Mouse (Mus musculus) adrenal gland, postnatal 36 days (tissue): ENCODE data around the gene Bud31. TPM values are rescaled to one million over a fixed set of nuclear protein-coding genes. Genes with fewer than 3 reads are reported as not detected.

Experiments used
- total RNA-seq, 2 experiments: library from RNA; stranded (reverse); gene quantifications; 2 replicates each; pipeline ENCODE4 v1.2.3; 2021

The Bud31 gene
- total RNA-seq, 2 experiments from 2014 or later: 113 to 117 TPM

Other genes starting within 250 kb of the Bud31 start
- gene Smurf1, start 174.5 kb upstream of the Bud31 start, total RNA-seq: 10 to 100 TPM; 18.6 to 24.8 TPM
- gene Gm4871, start 107.6 kb upstream of the Bud31 start, total RNA-seq: not detected
- not detected for gene 1700018F24Rik, start 97.4 kb upstream of the Bud31 start, total RNA-seq
- gene Arpc1a, start 56.5 kb upstream of the Bud31 start, total RNA-seq: 100 to 1,000 TPM; 120 to 123 TPM
- not detected for gene Kpna7, start 56.3 kb upstream of the Bud31 start, total RNA-seq
- gene Arpc1b, start 26.1 kb upstream of the Bud31 start, total RNA-seq: 100 to 1,000 TPM; 241 to 271 TPM
- gene Pdap1, start 124 bp upstream of the Bud31 start, total RNA-seq: 10 to 100 TPM; 88.0 to 92.1 TPM
- gene Ptcd1, start 26.7 kb downstream of the Bud31 start, total RNA-seq: 10 to 100 TPM; 22.4 to 31.3 TPM
- 10 to 100 TPM; 19.0 to 19.3 TPM for gene Cpsf4, start 26.9 kb downstream of the Bud31 start, total RNA-seq
- gene Atp5j2, start 51.7 kb downstream of the Bud31 start, total RNA-seq: 100 to 1,000 TPM; 485 to 492 TPM
- 1 to 10 TPM; 7.2 to 9.9 TPM for gene Zkscan14, start 61.5 kb downstream of the Bud31 start, total RNA-seq
- 10 to 100 TPM; 11.6 to 13.0 TPM for gene Zkscan5, start 64.2 kb downstream of the Bud31 start, total RNA-seq
- gene Zfp655, start 91.4 kb downstream of the Bud31 start, total RNA-seq: 10 to 100 TPM; 50.6 to 68.6 TPM
- gene Zscan25, start 140.1 kb downstream of the Bud31 start, total RNA-seq: 10 to 100 TPM; 15.0 to 15.7 TPM
- gene Cyp3a57, start 204.9 kb downstream of the Bud31 start, total RNA-seq: not detected